Mouse (Mus musculus) T-helper 2 cell (primary cell): ENCODE results near the gene Gm12248.

Experiments
- in situ Hi-C: fragments of 300-600 bp; cut with MboI, MseI; formaldehyde crosslinking; loops from one replicate; pipeline ENCODE4 v1.15.1; 2025; ENCODE audit warnings: high pct_unique_total_duplicates

Gm12248 gene

DNA sequence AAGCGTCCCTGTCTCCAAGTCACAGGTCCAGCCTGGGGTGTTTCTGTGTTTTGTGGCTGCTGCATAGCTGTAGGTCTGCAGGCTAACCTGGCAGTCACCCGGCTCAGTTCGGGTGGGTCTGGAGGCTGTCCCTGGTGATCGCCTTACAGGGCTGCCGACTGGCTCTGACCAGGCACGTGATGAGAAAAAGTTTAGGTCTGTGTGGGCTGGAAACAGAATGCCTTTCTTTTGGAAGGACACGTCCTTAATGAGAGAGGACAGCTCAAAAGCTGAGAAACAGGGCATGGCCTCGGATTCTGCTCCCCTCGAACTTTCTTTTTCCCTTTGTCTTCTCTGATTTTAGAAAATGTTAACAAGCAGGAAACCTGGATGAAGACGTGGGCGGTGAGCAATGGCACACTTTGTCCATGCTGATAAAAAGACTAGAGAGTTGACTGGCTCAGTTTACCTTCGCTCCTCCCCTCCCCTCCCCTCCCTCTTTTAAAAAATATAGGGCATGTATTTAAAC lies at the start of gene Gm12248:
Gene Gm12248, minus strand, starts transcription at position 114 of the 508 bp plus-strand sequence.
- in situ Hi-C loops, result no loop called here

DNA sequence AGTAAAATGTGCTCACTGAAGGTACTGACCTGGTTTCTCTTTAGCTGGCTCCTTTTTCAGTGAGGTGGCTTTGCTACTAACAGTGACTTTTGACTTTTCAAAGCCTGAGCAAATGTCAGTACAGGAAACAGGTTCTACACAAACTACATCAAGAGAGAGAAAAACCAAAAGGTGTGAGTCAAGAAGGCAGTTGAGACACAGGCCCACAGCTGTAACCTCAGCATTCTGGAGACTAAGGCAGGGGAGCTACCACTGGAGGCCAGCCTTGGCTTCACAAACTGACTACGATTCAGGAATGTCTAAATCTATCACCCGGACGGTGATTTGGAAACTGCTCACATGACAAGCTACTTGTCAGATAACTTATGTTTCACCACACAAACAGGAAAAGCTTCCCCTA lies 46.5 kb upstream of the Gm12248 start:
- in situ Hi-C loops, result no loop called here

DNA sequence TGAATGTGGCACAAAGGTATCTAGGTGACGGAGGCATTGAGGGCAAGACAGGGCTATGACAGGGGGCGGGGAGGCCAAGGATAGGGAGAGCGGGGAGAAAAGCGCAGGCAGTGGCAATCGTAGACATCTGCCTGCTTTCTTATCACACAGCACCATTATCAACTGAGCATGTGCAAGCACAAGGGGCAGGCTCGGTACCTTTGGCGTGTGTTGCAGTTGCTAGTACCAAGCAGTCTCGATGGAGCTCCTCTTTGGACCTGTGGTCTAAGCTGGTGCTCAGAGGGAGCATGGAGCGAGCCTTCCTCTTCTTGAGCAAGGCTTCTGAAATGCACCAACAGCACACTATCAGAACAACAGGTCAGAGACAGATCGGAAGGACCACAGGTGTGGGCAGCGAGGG lies 45.9 kb upstream of the Gm12248 start:
- in situ Hi-C loops, result no loop called here

DNA sequence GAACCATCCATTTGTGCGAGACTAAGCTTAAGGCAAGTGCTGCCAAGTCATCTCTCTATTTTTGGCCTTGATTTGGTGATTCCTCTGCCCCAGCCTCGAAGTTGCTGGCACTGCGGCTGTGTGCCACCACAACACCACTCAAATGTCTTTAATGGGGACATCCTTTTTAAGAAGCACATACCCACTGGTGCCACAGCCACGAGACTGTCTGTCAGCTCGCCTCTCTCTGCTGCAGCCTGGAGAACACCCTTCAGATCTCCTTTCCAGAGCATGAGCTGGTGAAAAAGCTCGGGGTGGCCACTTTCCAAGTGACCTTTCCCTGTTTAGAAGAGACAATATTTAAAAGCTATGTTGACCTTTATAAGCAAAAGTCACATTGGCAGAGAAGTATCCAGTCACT lies 43.7 kb upstream of the Gm12248 start:
- in situ Hi-C loops, result no loop called here

DNA sequence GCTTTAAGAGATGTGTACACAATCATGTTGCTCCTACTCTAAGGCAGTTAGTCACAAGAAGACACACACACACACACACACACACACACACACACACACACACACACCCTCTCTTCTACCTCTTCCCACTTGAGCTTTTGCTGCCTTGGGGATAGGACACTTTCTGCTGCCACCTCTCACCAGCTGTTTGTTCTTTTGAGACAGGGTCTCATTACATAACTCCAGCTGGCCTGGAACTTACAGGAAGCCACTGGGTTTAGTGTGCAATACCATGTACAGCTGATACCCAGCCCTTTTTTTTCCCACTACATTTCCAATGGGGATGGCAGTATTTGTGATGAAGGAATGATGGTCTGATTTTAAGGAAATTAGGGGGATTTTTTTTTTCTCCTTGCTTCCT lies 42.4 kb upstream of the Gm12248 start:
- in situ Hi-C loops, result no loop called here

DNA sequence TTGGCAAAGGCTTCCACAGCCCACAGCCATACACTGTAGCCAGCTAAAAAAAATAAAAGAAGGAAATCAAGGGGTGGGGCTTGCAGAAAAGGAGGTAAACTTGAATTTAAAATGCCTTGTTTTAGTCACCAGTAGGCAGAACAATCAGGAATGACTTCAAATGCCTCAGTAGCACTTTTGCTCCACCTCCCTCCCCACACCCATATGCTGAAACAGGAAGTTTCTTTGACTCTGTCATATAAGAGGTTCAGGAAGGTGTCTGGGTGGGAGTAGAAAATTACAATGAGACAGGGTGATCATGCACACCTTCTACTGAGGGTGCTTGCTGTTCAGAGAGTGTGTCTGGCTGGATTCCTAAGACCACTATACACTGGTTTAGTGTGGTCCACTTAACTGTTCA lies 41.9 kb upstream of the Gm12248 start:
- in situ Hi-C loops, result no loop called here

DNA sequence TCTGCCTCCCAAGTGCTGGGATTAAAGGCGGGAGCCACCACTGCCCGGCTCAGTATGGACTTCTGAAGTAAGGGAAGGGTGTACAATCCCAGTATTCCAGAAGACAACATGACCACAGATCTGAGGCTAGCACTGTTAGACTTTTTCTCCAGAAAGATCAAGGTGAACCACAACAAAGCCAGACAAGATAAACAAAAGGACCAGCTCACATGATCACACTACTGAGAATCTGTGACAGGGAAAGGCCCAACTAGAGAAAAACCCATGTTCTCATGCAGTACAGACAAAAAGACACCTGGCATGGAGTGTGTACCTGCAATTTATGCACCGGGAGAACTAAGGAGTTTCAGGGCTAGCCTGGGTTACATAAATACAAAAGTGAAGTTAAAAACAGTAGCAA lies 39.1 kb upstream of the Gm12248 start:
- in situ Hi-C loops, result no loop called here

DNA sequence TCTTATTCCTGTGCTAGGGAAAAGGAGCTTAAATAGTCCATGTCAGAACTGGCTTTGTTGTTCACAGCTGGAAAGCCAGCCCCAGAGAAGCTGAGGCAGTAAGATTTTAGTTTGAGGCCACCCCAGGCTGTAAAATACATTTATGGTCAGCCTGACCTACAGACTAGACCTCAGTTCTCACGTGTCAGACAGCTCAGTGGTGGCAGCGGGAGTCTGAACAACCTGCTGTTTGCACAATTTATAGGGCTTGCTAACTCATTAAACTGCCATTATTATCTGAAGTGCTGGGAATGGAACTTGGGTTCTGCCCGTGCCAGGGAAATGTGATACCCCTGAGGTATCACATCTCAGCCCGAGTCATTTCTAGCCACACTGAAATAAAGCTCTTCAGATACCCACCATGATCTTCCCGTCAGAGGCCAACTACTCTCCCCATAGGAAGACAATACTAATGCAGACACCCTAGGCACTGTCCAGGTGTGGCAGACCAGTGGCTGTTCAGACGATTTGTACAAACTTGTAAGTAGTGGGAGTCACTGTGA lies 36.4 kb upstream of the Gm12248 start:
- in situ Hi-C loops, result no loop called here

DNA sequence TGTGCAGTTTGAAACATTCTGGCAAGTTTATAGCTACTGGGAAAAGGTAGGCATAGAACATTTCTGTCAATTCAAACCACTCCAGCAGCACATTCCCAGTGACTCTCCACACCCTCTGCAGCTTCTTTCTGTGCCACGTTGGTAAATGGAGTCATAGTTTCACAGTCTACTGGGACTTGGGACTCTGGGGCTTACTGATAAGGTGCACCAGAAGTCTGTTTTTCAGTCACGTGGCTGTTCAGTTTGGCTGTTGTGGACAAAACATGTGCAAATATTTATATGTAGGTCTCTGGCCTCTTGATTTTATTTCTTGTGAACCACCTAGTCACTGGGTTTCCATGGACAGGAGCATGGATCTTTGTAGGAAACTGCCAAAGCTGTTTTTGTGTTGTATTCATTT lies 34.6 kb upstream of the Gm12248 start:
- in situ Hi-C loops, result no loop called here

DNA sequence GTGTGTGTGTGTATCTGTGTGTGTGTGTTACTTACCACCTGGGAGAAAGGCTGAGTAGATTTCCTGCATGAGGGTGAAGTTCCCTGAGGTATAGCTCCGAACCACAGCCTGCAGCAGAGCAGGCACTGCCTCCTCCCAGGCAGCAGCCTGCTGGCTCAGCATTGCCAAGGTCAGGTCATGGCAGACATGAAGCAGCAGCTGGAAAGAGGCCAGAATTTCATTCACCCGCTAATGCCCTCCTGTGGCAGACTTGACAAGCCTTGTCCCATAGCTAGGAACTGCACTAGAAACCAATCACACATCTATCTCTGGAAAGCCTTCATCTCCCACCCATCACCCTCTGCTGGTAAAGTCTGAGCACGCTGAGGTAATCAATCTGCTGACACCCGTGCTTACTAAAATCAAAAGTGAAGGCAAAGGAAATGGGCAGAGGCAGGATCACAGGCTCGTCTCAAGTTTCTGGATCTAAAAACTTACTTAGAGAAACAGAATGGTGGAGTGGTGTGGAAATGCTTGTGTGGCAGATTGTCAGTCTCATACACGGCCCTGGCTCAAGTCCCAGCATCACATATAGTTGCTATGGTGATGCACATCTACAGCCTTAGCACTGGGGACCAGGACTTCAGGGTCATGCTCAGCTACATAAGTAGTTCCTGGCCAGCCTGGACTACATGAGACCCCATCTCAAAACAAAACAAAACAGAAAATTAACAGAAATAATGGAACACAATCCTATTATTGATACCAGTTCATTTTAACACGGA lies 33.6 kb upstream of the Gm12248 start:
- in situ Hi-C loops, result no loop called here

DNA sequence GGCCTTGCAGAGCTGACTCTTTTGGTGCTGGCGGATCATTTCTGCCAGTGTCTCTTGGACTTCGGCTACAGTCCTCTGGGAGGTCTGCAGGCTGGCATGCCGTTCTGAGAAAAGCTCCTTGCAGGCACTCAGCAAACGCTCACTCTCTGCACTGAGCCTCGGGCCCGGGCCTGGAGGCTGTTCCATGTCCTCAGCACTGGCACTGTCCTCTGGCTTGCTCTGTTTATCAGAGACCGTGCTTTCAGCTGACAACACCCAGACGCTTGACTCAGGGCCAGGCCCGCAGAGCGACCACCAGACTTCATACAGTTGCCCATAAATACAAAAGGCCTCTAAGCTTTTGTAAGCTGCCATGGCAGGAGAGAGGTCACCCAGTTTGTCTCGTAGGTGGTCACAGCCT lies 32.1 kb upstream of the Gm12248 start:
- in situ Hi-C loops, result no loop called here

DNA sequence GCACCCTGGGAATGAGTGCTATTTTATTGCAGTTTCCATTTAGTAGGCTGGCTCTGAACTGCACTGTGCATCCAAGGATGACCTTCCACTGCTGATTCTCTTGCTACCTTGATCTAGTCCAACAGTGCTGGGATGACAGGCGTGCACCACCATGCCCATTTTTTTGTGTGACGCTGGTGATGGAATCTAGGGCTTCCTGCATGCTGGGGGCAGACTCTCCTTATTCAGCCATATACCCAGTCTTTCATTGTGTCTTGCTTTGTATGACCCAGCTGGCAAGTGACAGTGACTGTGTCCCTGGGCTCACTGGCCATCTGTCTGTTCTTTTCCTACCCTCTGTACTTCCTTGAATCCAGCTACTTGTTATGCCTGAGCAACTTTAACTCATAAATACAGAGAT lies 30.8 kb upstream of the Gm12248 start:
- in situ Hi-C loops, result no loop called here

DNA sequence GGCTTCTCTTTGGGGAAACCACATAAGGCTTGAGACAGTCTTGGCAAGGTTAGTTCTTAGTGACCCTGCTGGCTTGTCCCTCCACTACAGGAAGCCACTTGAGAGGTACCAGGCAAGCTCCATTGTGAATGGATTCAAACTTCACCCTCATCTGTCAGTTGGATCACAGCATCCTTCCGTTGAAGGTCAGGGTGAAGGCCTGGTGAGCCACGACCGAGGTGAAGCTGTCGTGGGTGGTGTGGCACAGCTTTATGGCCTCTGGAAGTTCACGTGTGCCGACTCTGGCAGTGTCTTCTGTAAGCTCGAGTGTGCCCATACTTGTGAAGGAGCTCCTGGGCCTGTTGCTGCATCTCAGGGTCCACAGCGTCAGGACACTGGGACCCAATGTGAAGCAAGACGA lies 28.4 kb upstream of the Gm12248 start:
- in situ Hi-C loops, result no loop called here

DNA sequence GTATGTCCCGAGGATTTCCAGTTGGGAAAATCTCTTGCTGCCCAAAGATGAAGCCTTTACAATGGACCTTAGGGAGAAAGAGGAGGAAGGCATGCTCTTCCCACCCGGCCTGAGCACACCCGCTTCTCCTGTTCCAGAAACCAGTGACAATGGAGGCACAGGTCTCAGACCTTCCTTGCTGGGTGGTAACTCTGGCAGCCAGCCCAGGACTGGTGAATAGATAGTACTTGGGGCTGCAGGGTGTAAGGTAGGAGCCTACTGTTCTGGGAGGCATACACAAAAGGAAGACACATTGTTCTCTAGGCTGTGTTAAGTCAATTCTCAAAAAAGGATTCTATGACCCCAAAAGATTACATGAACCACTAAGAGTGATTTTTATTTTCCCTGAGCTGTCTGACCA lies 27.7 kb upstream of the Gm12248 start:
- in situ Hi-C loops, result no loop called here

DNA sequence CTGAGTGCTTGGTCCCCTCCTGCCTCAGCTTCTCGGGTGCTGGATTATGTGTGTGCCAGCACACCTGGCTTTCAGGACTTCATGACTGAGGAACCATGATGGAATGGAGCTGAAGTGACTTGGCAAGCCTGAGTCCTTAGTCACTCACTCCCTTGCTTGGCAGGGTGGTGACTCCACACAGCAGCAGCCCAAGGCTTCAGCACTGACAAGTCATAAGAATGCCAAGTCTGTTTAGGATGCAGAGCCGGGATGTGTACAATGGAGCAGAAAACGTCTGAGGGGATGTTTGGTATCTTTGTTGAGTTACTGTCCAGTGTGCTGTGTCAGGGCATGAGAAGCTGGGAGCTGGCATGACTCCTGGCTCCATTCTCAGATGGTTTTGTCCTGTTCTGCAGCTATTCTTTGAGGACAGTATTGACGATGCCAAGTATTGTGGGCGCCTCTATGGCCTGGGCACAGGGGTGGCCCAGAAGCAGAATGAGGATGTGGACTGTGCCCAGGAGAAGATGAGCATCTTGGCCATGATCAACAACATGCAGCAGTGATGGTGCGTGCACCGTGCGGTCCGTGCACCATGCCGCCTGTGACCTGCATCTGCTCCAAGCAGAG lies 24.2 kb upstream of the Gm12248 start:
- in situ Hi-C loops, result no loop called here

DNA sequence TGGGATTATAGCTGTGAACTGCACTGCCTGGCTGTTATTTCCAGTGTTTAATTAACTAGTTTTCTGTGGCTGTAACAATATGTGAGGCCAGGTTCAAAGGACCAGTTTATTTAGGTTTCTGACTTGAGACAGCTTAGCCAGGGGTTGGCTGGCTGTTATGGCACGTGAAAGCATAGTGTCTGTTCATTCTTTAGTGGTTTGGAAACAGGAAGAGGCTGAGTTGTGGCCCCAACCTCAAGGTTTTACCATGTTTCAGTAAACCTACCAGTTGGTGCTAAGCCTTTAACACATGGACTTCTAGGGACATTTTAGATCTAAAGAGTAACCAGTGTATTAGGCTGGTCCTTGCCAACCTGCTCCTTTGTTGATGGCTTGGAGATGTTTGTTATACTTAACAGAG lies 23.6 kb upstream of the Gm12248 start:
- in situ Hi-C loops, result no loop called here

DNA sequence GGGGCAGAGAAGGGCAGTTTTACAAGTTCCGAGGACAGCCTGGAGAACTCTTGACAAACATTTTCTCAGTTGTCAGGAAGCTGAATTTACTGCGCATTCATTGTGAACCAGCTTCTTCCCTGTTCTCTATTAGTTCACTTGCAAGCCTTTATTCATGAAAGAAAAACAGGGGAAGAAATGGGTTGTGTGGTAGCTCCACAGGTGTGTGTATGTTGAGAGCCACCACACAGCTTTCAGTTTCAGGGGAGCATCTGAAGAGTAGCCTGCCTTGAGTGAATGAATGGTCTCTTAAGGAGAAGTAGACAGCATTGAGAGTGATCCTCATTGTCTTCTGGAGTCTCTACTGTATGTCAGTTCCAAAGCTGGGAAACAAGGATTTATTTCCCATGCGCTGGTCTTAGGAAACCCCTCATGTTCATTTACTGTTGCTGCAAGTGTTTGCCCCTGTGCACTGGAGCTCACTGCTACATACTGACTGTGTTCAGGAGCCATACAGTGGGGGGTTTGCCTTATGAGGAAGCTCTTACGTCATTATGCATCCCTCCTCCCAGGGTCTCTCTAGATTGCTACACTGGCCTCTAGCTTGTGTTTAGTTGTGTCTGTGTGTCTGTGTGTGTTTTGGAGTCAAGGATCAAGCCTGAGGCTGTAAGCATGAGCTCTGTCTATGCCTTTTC lies 14.9 kb upstream of the Gm12248 start:
- in situ Hi-C loops, result no loop called here

DNA sequence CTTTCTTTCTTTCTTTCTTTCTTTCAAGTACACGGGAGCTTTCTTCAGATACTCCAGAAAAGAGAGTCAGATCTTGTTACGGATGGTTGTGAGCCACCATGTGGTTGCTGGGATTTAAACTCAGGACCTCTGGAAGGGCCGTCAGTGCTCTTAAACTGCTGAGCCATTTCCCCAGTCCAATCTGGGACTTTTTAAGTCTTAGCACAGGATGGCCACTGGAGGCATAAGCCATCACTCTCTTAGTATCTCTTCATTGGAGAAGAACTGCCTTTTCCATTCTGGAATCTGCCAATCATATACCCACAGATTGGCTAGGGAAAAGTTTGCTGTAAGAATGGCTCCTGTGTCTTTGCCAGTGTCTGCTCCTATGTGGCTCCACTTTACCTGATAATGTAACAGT lies 14.1 kb upstream of the Gm12248 start:
- in situ Hi-C loops, result no loop called here

DNA sequence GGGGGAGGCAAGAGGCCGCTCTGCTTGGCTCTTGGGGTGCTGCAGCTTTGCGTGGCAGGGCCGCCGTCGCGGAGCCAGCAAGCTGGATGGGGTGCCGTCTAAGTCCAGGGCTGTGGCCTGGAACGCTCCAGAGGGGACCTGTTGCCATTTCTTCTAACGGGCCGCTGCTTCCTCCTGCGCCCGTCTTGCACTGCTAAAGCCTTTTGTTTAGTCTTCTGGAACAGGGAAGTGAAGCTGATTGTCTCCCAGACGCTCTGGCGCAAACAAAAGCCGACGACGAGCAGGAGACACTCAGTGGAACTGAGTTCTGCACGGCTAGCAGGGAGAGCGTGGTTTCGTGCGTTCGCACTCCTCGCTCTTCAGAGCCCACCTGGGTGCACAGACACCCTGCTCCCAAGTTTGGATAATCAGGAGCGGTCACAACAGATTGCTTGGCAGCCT lies 11.4 kb upstream of the Gm12248 start:
- in situ Hi-C loops, result loop anchor here (5.0 kb wide), 1 partner anchor 152 kb away; no protein-coding TSS in a partner anchor

DNA sequence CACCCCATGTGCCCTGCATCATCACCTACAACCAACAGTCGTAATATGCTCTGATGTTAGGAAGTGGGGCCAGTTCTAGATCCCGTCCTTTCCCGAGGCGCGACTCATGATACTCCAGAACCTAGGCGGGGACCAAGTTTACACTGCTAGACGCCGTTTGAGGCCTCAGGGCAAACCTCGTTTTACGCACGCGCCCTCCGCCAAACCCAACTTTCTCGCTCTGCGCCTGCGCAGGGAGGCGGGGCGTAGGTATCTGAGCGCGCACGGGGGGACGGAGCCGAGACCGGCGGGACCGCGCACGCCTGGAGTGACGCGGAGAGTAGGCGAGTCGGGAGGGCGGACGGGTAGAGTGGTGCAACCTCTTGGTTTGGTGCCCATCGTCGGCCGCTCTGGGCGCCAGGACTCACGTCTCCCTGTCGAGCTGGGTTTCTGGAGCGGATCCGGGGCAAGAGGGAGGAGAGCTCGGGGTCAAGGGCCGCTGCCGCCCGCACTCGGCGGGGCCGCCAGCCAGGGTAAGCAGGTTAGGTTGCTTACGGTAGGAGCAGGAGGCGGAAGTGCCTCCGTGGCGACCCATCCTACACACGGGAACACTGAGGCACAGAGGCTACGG lies 10.9 kb upstream of the Gm12248 start, which contains the start of gene Cnot8:
Gene Cnot8, plus strand, starts transcription at position 457 of the 610 bp plus-strand sequence.
- in situ Hi-C loops, result loop anchor here (5.0 kb wide), 1 partner anchor 152 kb away; no protein-coding TSS in a partner anchor

DNA sequence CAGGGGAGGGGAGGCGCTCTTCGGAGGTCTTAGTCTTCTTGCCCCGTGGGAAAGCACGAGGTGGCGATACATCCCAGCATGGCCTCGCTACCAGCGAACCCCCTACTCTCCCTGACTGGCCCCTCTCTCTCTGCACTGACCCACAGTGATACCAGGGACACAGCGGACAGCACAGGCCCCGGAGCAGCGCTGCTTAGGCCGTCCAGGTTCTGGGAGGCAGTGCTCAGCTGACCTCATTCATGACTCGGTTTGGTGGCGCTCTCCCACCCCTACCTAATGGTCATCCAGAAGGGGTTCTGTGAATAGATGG lies 10.4 kb upstream of the Gm12248 start:
- in situ Hi-C loops, result loop anchor here (5.0 kb wide), 1 partner anchor 151 kb away; no protein-coding TSS in a partner anchor
